Mouse (Mus musculus): Measurements from ENCODE around the gene Tmem161a. TPM values are rescaled to one million over a fixed set of nuclear protein-coding genes. Genes with fewer than 3 reads are reported as not detected.

Tmem161a gene
- polyA plus RNA-seq, 2 experiments, result 15.6 to 38.0 TPM

DNA sequence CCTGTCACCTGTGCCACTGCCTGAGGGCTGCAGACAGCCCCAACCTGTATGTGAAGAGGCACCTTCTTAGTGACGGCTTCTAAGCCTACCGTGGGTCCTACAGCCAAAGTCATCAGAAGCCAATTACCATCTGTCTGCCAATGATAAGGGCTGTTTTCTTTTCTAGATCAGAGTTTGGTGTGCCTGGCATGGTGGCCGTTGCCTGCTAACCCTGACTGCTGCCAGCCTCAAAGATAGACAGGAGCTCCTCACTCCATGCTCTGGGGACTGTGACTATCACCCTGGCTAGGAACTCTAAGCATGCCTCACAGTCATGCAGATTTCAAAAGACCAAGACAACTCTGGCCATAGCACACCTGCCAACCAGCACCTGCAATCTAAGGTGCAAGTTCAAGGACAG is 29.3 kb downstream of the Tmem161a start:
- H3K27me3 ChIP-seq (ENCODE audit: control insufficient read depth, insufficient read depth, low read length), result no peaks in the 10 kb centered on the region
- TF ChIP-seq CTCF (IDR thresholded peaks at IDR 0.05; ENCODE audit: low read depth) (no peak), EP300 (IDR thresholded peaks at IDR 0.05; ENCODE audit: low read depth) (peak; percentile 90)
- H3K4me2 ChIP-seq (ENCODE audit: low read depth), result peak overlapping the region; percentile 63
- peak overlapping the region; percentile 84 for H3K27ac ChIP-seq
- H3K36me3 ChIP-seq (replicated peaks; ENCODE audit: control insufficient read depth, insufficient read depth, low read depth), result no peaks in the 10 kb centered on the region
- H3K9ac ChIP-seq (replicated peaks), result peak overlapping the region; percentile 58
- peaks cover 25 to 27% of the 10 kb centered on the region in 2 experiments for H3K4me1 ChIP-seq (replicated peaks; ENCODE audit: control insufficient read depth in 2 of 2, insufficient read depth in 2 of 2, low read length in 1 of 2)
- no peaks in the 10 kb centered on the region for H3K9me3 ChIP-seq (ENCODE audit: control insufficient read depth, low read length)
- 11% methylated on average over 3 of the region's 3 CpGs for WGBS (ENCODE audit: insufficient replicate concordance)
- H3K4me3 ChIP-seq (ENCODE audit: insufficient read depth in 1 of 2, low read depth in 2 of 2, low read length in 2 of 2), result no peak overlapping the region
- DNase-seq (ENCODE audit: low read depth in 3 of 3, low spot score in 3 of 3) (peak; percentile 68 to 85 (median 83)), ATAC-seq (ENCODE audit: insufficient read depth) (peak; percentile 86)

DNA sequence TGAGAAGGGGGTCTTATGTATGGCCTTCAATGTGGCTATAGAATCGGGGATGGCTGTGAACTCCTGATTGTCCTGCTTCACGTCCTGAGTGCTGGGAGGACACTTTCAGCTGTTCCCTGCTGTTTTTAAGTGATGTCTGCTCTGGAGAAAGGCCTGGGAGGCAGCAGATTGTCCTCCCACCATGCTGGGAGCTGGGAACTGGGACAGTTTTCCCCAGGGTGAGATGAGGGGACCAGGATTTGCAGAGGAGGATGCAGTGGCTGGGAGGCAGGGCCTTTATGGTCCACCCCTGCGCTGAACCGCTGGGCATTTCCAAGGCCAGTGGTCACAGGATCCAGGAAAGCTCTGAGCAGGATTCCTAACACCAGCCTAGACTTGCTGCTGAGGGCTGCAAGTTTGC is 30.9 kb downstream of the Tmem161a start:
- DNase-seq (ENCODE audit: low read depth in 3 of 3, low spot score in 3 of 3), result no peak
- 79% methylated on average over 4 of the region's 4 CpGs for WGBS (ENCODE audit: insufficient replicate concordance)
- no peaks in the 10 kb centered on the region for H3K27me3 ChIP-seq (ENCODE audit: control insufficient read depth, insufficient read depth, low read length)
- H3K9ac ChIP-seq (replicated peaks), result no peak overlapping the region
- H3K4me1 ChIP-seq (replicated peaks; ENCODE audit: control insufficient read depth in 2 of 2, insufficient read depth in 2 of 2, low read length in 1 of 2), result peaks cover 25 to 27% of the 10 kb centered on the region in 2 experiments
- no peak overlapping the region for H3K4me3 ChIP-seq (ENCODE audit: insufficient read depth in 1 of 2, low read depth in 2 of 2, low read length in 2 of 2)
- no peak overlapping the region for H3K4me2 ChIP-seq (ENCODE audit: low read depth)
- H3K9me3 ChIP-seq (ENCODE audit: control insufficient read depth, low read length), result no peaks in the 10 kb centered on the region
- TF ChIP-seq EP300 (IDR thresholded peaks at IDR 0.05; ENCODE audit: low read depth) (no peak), CTCF (IDR thresholded peaks at IDR 0.05; ENCODE audit: low read depth) (no peak)
- H3K27ac ChIP-seq, result no peak overlapping the region
- ATAC-seq (ENCODE audit: insufficient read depth), result no peak
- H3K36me3 ChIP-seq (replicated peaks; ENCODE audit: control insufficient read depth, insufficient read depth, low read depth), result no peaks in the 10 kb centered on the region

DNA sequence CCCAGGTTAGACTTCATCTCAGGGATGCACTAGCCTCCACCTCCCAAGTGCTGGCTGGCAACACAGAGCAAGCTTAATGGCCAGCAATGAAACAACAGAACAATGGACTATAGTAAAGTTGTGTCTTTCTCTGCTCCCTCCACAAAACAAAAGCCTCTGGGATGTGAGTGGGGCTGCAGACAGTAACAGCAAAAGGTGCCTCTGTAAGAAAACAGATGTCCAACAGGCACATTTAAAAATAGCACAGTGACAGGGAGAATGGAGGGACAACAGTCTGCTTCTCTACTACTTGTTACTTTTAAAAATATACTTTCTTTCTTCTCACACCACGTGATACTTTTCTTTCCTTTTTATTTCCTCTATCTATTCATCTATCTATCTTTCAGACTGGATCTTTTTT is 32.6 kb downstream of the Tmem161a start:
- DNase-seq (ENCODE audit: low read depth in 3 of 3, low spot score in 3 of 3) (no peak), ATAC-seq (ENCODE audit: insufficient read depth) (no peak)
- Histone ChIP-seq H3K27ac (no peak overlapping the region), H3K4me3 (ENCODE audit: insufficient read depth in 1 of 2, low read depth in 2 of 2, low read length in 2 of 2) (no peak overlapping the region), H3K4me1 (replicated peaks; ENCODE audit: control insufficient read depth in 2 of 2, insufficient read depth in 2 of 2, low read length in 1 of 2) (peaks cover 25 to 27% of the 10 kb centered on the region in 2 experiments), H3K36me3 (replicated peaks; ENCODE audit: control insufficient read depth, insufficient read depth, low read depth) (no peaks in the 10 kb centered on the region), H3K27me3 (ENCODE audit: control insufficient read depth, insufficient read depth, low read length) (no peaks in the 10 kb centered on the region), H3K4me2 (ENCODE audit: low read depth) (no peak overlapping the region), H3K9me3 (ENCODE audit: control insufficient read depth, low read length) (no peaks in the 10 kb centered on the region), H3K9ac (replicated peaks) (no peak overlapping the region)
- TF ChIP-seq EP300 (IDR thresholded peaks at IDR 0.05; ENCODE audit: low read depth) (no peak), CTCF (IDR thresholded peaks at IDR 0.05; ENCODE audit: low read depth) (no peak)
- 51% methylated on average over 1 of the region's 1 CpGs for WGBS (ENCODE audit: insufficient replicate concordance)

DNA sequence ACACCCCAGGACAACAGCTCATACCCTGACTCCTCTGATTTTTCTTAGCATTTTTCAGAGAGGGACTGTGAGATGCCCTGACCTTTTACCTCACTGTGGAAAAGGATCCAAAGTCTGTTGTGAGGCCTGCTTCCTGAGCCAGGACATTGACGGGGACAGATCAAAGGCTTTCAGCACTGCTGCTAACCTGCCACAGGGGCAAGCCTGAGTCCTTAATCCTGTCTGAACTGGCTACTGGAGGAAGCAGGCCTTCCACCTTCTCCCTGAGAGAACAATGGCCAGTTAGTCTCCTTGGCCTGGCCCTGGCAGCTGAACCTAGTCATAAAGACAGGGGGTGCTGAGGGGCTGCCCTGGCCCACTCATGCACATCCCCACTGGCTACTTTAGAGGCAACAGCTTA is 36.0 kb downstream of the Tmem161a start:
- Histone ChIP-seq H3K4me3 (ENCODE audit: insufficient read depth in 1 of 2, low read depth in 2 of 2, low read length in 2 of 2) (no peak overlapping the region), H3K27me3 (ENCODE audit: control insufficient read depth, insufficient read depth, low read length) (no peaks in the 10 kb centered on the region), H3K4me2 (ENCODE audit: low read depth) (no peak overlapping the region), H3K9ac (replicated peaks) (no peak overlapping the region), H3K4me1 (replicated peaks; ENCODE audit: control insufficient read depth in 2 of 2, insufficient read depth in 2 of 2, low read length in 1 of 2) (peaks cover 12 to 20% of the 10 kb centered on the region in 2 experiments), H3K36me3 (replicated peaks; ENCODE audit: control insufficient read depth, insufficient read depth, low read depth) (no peaks in the 10 kb centered on the region), H3K9me3 (ENCODE audit: control insufficient read depth, low read length) (no peaks in the 10 kb centered on the region), H3K27ac (no peak overlapping the region)
- no peak for TF ChIP-seq EP300 (IDR thresholded peaks at IDR 0.05; ENCODE audit: low read depth)
- no peak for TF ChIP-seq CTCF (IDR thresholded peaks at IDR 0.05; ENCODE audit: low read depth)
- DNase-seq (ENCODE audit: low read depth in 3 of 3, low spot score in 3 of 3), result no peak
- WGBS (ENCODE audit: insufficient replicate concordance), result 67% methylated on average over 1 of the region's 1 CpGs
- no peak for ATAC-seq (ENCODE audit: insufficient read depth)

DNA sequence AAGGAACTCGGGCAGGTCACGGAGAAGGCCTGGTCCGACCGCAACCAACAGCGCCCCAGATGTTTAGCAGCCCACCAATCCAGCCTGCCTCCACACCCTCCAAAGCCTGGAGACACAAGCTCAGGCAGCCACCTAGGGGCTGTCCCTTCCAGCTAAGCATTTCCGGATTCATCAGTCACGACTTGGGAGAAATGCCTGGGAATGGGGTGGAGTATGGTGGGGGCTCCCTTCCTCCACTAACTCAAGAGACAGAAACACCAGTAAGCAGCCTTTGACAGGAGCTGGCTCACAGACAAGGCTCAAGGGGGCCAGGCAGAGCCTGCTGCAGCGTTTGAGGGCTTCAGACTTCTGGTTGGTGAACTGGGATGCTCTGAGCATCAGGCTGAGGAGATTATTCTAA is 38.4 kb downstream of the Tmem161a start:
- Histone ChIP-seq H3K9me3 (ENCODE audit: control insufficient read depth, low read length) (no peaks in the 10 kb centered on the region), H3K27me3 (ENCODE audit: control insufficient read depth, insufficient read depth, low read length) (no peaks in the 10 kb centered on the region), H3K9ac (replicated peaks) (peak overlapping the region; percentile 20; the same call in 1 of the 2 replicates), H3K4me2 (ENCODE audit: low read depth) (peak overlapping the region; percentile 97), H3K4me1 (replicated peaks; ENCODE audit: control insufficient read depth in 2 of 2, insufficient read depth in 2 of 2, low read length in 1 of 2) (peaks cover 14 to 19% of the 10 kb centered on the region in 2 experiments), H3K4me3 (ENCODE audit: insufficient read depth in 1 of 2, low read depth in 2 of 2, low read length in 2 of 2) (peak overlapping the region in 1 of 2 experiments; percentile 80; a peak in 1 of 4 replicates), H3K36me3 (replicated peaks; ENCODE audit: control insufficient read depth, insufficient read depth, low read depth) (no peaks in the 10 kb centered on the region), H3K27ac (no peak overlapping the region)
- ATAC-seq (ENCODE audit: insufficient read depth) (no peak), DNase-seq (ENCODE audit: low read depth in 3 of 3, low spot score in 3 of 3) (no peak)
- TF ChIP-seq CTCF (IDR thresholded peaks at IDR 0.05; ENCODE audit: low read depth) (no peak), EP300 (IDR thresholded peaks at IDR 0.05; ENCODE audit: low read depth) (no peak)
- 57% methylated on average over 8 of the region's 8 CpGs for WGBS (ENCODE audit: insufficient replicate concordance)
